In the genomic region with DNA sequence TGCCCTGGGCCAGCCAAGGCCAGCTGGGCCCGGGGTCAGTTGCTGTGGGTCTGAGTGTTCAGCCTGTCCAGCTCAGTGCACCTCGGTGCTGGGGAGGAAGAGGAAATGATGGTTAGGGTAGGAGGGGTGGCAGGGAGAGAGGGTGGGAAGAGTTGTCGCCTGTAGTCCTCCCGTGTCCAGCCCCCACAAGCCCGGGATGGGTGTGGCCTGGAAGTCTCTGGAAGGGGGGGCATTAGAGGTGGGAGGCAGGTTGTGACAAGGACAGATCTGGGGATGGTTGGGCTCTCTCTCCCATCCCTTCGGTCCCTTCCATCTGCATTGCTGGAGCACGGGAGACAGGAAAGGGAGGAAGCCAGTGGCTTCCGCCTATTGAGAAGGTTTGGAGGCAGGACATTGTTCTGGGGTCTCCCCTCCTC, we compare ENCODE assay signal across 9 mouse cellular contexts. TPM values are rescaled to one million over a fixed set of nuclear protein-coding genes. Genes with fewer than 3 reads are reported as not detected.
DNase-seq lines count a peak whose midpoint lies in the region; ATAC-seq lines count a peak whose summit lies in the region.
"Had no signal": no experiment of that assay in that cellular context is flagged by ENCODE, and none has a peak within 500 bp of the region (broad histone marks: within the 10 kb centered on the region; RNA-seq: fewer than 3 reads in every experiment).

Gene Tie1 (minus strand): TSS at position 345 of the 416 bp plus-strand sequence.

- no peaks in the 10 kb centered on the region for H3K4me1 ChIP-seq in forebrain, embryonic 14.5 days (ENCODE audit: control insufficient read depth, insufficient read depth, low read length)
- H3K4me1 ChIP-seq in limb, embryonic 11.5 days (ENCODE audit: control insufficient read depth, insufficient read depth, low read length): no peaks in the 10 kb centered on the region
- H3K4me1 ChIP-seq in midbrain, embryonic 15.5 days: no peaks in the 10 kb centered on the region

- no peak within 1 kb of the TSS for H3K9ac ChIP-seq in forebrain, embryonic 14.5 days (ENCODE audit: low read length)
- no peak within 1 kb of the TSS for H3K9ac ChIP-seq in limb, embryonic 11.5 days (ENCODE audit: low read length)
- no peak within 1 kb of the TSS for H3K9ac ChIP-seq in midbrain, embryonic 15.5 days

- no peak within 1 kb of the TSS for H3K4me2 ChIP-seq in forebrain, embryonic 14.5 days (ENCODE audit: low read length)
- no peak within 1 kb of the TSS for H3K4me2 ChIP-seq in limb, embryonic 11.5 days (ENCODE audit: low read depth, severe bottlenecking)
- H3K4me2 ChIP-seq in midbrain, embryonic 15.5 days: no peak within 1 kb of the TSS

- no peak within 1 kb of the TSS for H3K4me3 ChIP-seq in forebrain, embryonic 14.5 days (ENCODE audit: low read depth, low read length)
- H3K4me3 ChIP-seq in limb, embryonic 11.5 days (ENCODE audit: low read depth, low read length): no peak within 1 kb of the TSS
- H3K4me3 ChIP-seq in midbrain, embryonic 15.5 days: no peak within 1 kb of the TSS

- H3K27me3 ChIP-seq in forebrain, embryonic 14.5 days (replicated peaks; ENCODE audit: control insufficient read depth, insufficient read depth, low read length): no peaks in the 10 kb centered on the region
- no peaks in the 10 kb centered on the region for H3K27me3 ChIP-seq in limb, embryonic 11.5 days (ENCODE audit: control insufficient read depth, insufficient read depth, low read length)
- no peaks in the 10 kb centered on the region for H3K27me3 ChIP-seq in midbrain, embryonic 15.5 days (replicated peaks)

- H3K36me3 ChIP-seq in forebrain, embryonic 14.5 days (ENCODE audit: control insufficient read depth, insufficient read depth, low read length): no peaks in the 10 kb centered on the region
- no peaks in the 10 kb centered on the region for H3K36me3 ChIP-seq in limb, embryonic 11.5 days (ENCODE audit: control insufficient read depth, insufficient read depth, low read length)
- H3K36me3 ChIP-seq in midbrain, embryonic 15.5 days (replicated peaks): no peaks in the 10 kb centered on the region

- ATAC-seq in forebrain, embryonic 14.5 days: no peak
- ATAC-seq in limb, embryonic 11.5 days (ENCODE audit: insufficient number of reproducible peaks, low FRiP score, low TSS enrichment, low read depth): no peak
- ATAC-seq in midbrain, embryonic 15.5 days (replicated peaks): no peak

- WGBS in forebrain, embryonic 14.5 days: 80% methylated on average over 8 of the region's 8 CpGs
- 82% methylated on average over 8 of the region's 8 CpGs for WGBS in limb, embryonic 11.5 days
- 84% methylated on average over 8 of the region's 8 CpGs for WGBS in midbrain, embryonic 15.5 days

- H3K27ac ChIP-seq in forebrain, embryonic 14.5 days (ENCODE audit: low read depth, low read length): no peak within 1 kb of the TSS
- H3K27ac ChIP-seq in limb, embryonic 11.5 days (replicated peaks; ENCODE audit: low read depth, low read length): no peak within 1 kb of the TSS
- H3K27ac ChIP-seq in midbrain, embryonic 15.5 days: no peak within 1 kb of the TSS

- H3K9me3 ChIP-seq in forebrain, embryonic 14.5 days (replicated peaks; ENCODE audit: control insufficient read depth, low read length): no peaks in the 10 kb centered on the region
- H3K9me3 ChIP-seq in limb, embryonic 11.5 days (ENCODE audit: control insufficient read depth, low read length): no peaks in the 10 kb centered on the region
- no peaks in the 10 kb centered on the region for H3K9me3 ChIP-seq in midbrain, embryonic 15.5 days

- no peak for DNase-seq in frontal cortex, adult 2 months (ENCODE audit: extremely low spot score in 1 of 2, low spot score in 1 of 2)
- DNase-seq in frontal cortex, postnatal 25 days (ENCODE audit: low spot score in 2 of 2): no peak
- DNase-seq in forebrain, embryonic 14.5 days (ENCODE audit: low spot score): no peak
- DNase-seq in heart, postnatal 4 days: peak; percentile 72
- DNase-seq in limb, embryonic 11.5 days (ENCODE audit: low spot score): no peak
- no peak for DNase-seq in thymus, postnatal 4 days
- no peak for DNase-seq in urinary bladder, adult 18-20 months (ENCODE audit: low spot score in 2 of 2)

RNA-seq across cellular contexts. Expression of gene Tie1, which starts in this region (rescaled TPM):
- 11.8 and 13.3 TPM in 2 replicates for polyA plus RNA-seq in frontal cortex, adult 2 months (2012; rRNA removed)
- polyA plus RNA-seq in forebrain, embryonic 14.5 days (2014; fragmentation: Nextera tagmentation; extraction: Ambion mirVana): 10.8 and 12.4 TPM in 2 replicates
- 10 to 100 TPM; 86.2 to 88.9 TPM for total RNA-seq in heart, postnatal 4 days (2021)
- polyA plus RNA-seq in limb, embryonic 11.5 days (2014; fragmentation: Nextera tagmentation; extraction: Ambion mirVana): 9.9 and 12.6 TPM in 2 replicates
- 16.8 and 17.1 TPM in 2 replicates for polyA plus RNA-seq in midbrain, embryonic 15.5 days (2015; fragmentation: Nextera tagmentation; extraction: Ambion mirVana)
- polyA plus RNA-seq: C2C12 had no signal
